Mouse (Mus musculus): ENCODE results near the gene Tmod4.

The Tmod4 gene

GRCm38 (mm10) chr3:95173256-95173949 is 49.1 kb downstream of the Tmod4 start:
- no peak for DNase-seq (ENCODE audit: low spot score)

- peak; percentile 43 for DNase-seq (ENCODE audit: low spot score)
These were observed 49.8 kb downstream of the Tmod4 start for GRCm38 (mm10) chr3:95174011-95174592.

- no peak for DNase-seq (ENCODE audit: low spot score)
These were observed 52.2 kb downstream of the Tmod4 start for GRCm38 (mm10) chr3:95176500-95176899.

- no peak for DNase-seq (ENCODE audit: low spot score)
These were observed 53.3 kb downstream of the Tmod4 start for GRCm38 (mm10) chr3:95177583-95177982.

All from left cerebral cortex, adult 11 months (tissue).